Mouse (Mus musculus) liver, embryonic 12.5 days (tissue): ENCODE measurements around the gene Xpnpep2. TPM values are rescaled to one million over a fixed set of nuclear protein-coding genes. Genes with fewer than 3 reads are reported as not detected.

ENCODE experiments used
- ATAC-seq: fragments of 200-750 bp; cut with Nextera tagmentation; 2 replicates; pipeline ENCODE4 v1.8.0; 2017; ENCODE audit warnings: moderate number of reproducible peaks, mild to moderate bottlenecking, moderate library complexity
- H3K27ac ChIP-seq: fragments of 300-500 bp; sonication (generic); 2 replicates; pipeline ENCODE4 v1.5.1; 2016; ENCODE audit warnings: mild to moderate bottlenecking
- H3K27me3 ChIP-seq: fragments of 300-500 bp; sonication (generic); replicated peaks from 2 replicates; pipeline ENCODE4 v1.6.1; 2016; ENCODE audit warnings: mild to moderate bottlenecking, moderate library complexity
- H3K36me3 ChIP-seq: fragments of 300-500 bp; sonication (generic); 2 replicates; pipeline ENCODE4 v1.6.1; 2016; ENCODE audit warnings: mild to moderate bottlenecking, moderate library complexity
- H3K4me1 ChIP-seq: fragments of 300-500 bp; sonication (generic); 2 replicates; pipeline ENCODE4 v1.6.1; 2016
- H3K4me2 ChIP-seq: fragments of 300-500 bp; sonication (generic); 2 replicates; pipeline ENCODE4 v1.6.1; 2016; ENCODE audit warnings: mild to moderate bottlenecking, moderate library complexity
- H3K4me3 ChIP-seq: fragments of 300-500 bp; sonication (generic); 2 replicates; pipeline ENCODE4 v1.5.1; 2016; ENCODE audit warnings: mild to moderate bottlenecking, moderate library complexity
- H3K9ac ChIP-seq: fragments of 300-500 bp; sonication (generic); 2 replicates; pipeline ENCODE4 v1.6.1; 2016; ENCODE audit warnings: mild to moderate bottlenecking, moderate library complexity
- H3K9me3 ChIP-seq: fragments of 300-500 bp; sonication (generic); replicated peaks from 2 replicates; pipeline ENCODE4 v1.6.1; 2016; ENCODE audit warnings: mild to moderate bottlenecking, moderate library complexity
- WGBS: fragments of 180-500 bp; shearing (Covaris S2); methylation state at CpG from one replicate; pipeline ENCODE4 v1.1.7; 2016; ENCODE audit not compliant: insufficient replicate concordance; 5-methylcytosine and 5-hydroxymethylcytosine counted together
- polyA plus RNA-seq: library from polyadenylated mRNA; unstranded; fragments of >200 nt; fragmentation: Nextera tagmentation; extraction: Ambion mirVana; gene quantifications from 2 replicates; pipeline ENCODE4 v1.2.1, GENCODE M21; 2016

The Xpnpep2 gene
- polyA plus RNA-seq: 0.14 TPM in 1 of 2 replicates, not detected in the other

- Histone ChIP-seq H3K4me3 (no peak within 1 kb of the TSS), H3K4me2 (no peak within 1 kb of the TSS), H3K27me3 (peaks cover 3% of the 10 kb centered on the region; the same call in 1 of the 2 replicates), H3K36me3 (no peaks in the 10 kb centered on the region), H3K9ac (no peak within 1 kb of the TSS), H3K9me3 (no peaks in the 10 kb centered on the region), H3K27ac (no peak within 1 kb of the TSS), H3K4me1 (no peaks in the 10 kb centered on the region)
- WGBS: 52% methylated on average over 6 of the region's 6 CpGs
- ATAC-seq: no peak
Measured at GRCm38 (mm10) chrX:48108394-48109315, at the start of gene Xpnpep2. TSS of gene Xpnpep2 (plus strand) at chrX:48108725.

GRCm38 (mm10) chrX:48062481-48062880, 46.0 kb upstream of the Xpnpep2 start:
- Histone ChIP-seq H3K4me1 (no peaks in the 10 kb centered on the region), H3K4me2 (no peak overlapping the region), H3K9ac (no peak overlapping the region), H3K27me3 (no peaks in the 10 kb centered on the region; the same call in 1 of the 2 replicates), H3K4me3 (no peak overlapping the region), H3K9me3 (no peaks in the 10 kb centered on the region), H3K36me3 (no peaks in the 10 kb centered on the region), H3K27ac (no peak overlapping the region)
- no peak for ATAC-seq
- 49% methylated on average over 4 of the region's 4 CpGs for WGBS

- no peak overlapping the region for H3K9ac ChIP-seq
- no peaks in the 10 kb centered on the region for H3K36me3 ChIP-seq
- ATAC-seq: no peak
- no peaks in the 10 kb centered on the region for H3K4me1 ChIP-seq
- H3K27ac ChIP-seq: no peak overlapping the region
- no peak overlapping the region for H3K4me3 ChIP-seq
- H3K27me3 ChIP-seq: no peaks in the 10 kb centered on the region; the same call in 1 of the 2 replicates
- H3K4me2 ChIP-seq: no peak overlapping the region
- 34% methylated on average over 5 of the region's 5 CpGs for WGBS
- no peaks in the 10 kb centered on the region for H3K9me3 ChIP-seq
Measured at GRCm38 (mm10) chrX:48064166-48064853, 44.2 kb upstream of the Xpnpep2 start.

GRCm38 (mm10) chrX:48066891-48067290, 41.6 kb upstream of the Xpnpep2 start:
- ATAC-seq: no peak
- Histone ChIP-seq H3K4me2 (no peak overlapping the region), H3K36me3 (no peaks in the 10 kb centered on the region), H3K9me3 (no peaks in the 10 kb centered on the region), H3K9ac (no peak overlapping the region), H3K27ac (no peak overlapping the region), H3K27me3 (peaks cover 10% of the 10 kb centered on the region), H3K4me1 (no peaks in the 10 kb centered on the region), H3K4me3 (no peak overlapping the region)
- 66% methylated on average over 3 of the region's 3 CpGs for WGBS

GRCm38 (mm10) chrX:48071961-48072360, 36.6 kb upstream of the Xpnpep2 start:
- 40% methylated on average over 3 of the region's 3 CpGs for WGBS
- ATAC-seq: no peak
- H3K4me2 ChIP-seq: no peak overlapping the region

GRCm38 (mm10) chrX:48072401-48072800, 36.1 kb upstream of the Xpnpep2 start:
- no peak for ATAC-seq
- H3K36me3 ChIP-seq: no peaks in the 10 kb centered on the region
- no peak overlapping the region for H3K27ac ChIP-seq
- H3K4me3 ChIP-seq: no peak overlapping the region
- WGBS: 33% methylated on average over 5 of the region's 5 CpGs
- no peak overlapping the region for H3K9ac ChIP-seq
- no peaks in the 10 kb centered on the region for H3K4me1 ChIP-seq
- peaks cover 22% of the 10 kb centered on the region for H3K27me3 ChIP-seq
- H3K4me2 ChIP-seq: no peak overlapping the region
- no peaks in the 10 kb centered on the region for H3K9me3 ChIP-seq

More at GRCm38 (mm10) chrX:48071961-48072360, 36.6 kb upstream of the Xpnpep2 start:
- Histone ChIP-seq H3K36me3 (no peaks in the 10 kb centered on the region), H3K4me1 (no peaks in the 10 kb centered on the region), H3K27me3 (peaks cover 22% of the 10 kb centered on the region), H3K9ac (no peak overlapping the region), H3K4me3 (no peak overlapping the region), H3K27ac (no peak overlapping the region), H3K9me3 (no peaks in the 10 kb centered on the region)

- Histone ChIP-seq H3K27ac (no peak overlapping the region), H3K9me3 (no peaks in the 10 kb centered on the region), H3K4me3 (no peak overlapping the region), H3K36me3 (no peaks in the 10 kb centered on the region), H3K27me3 (peaks cover 22% of the 10 kb centered on the region), H3K4me2 (no peak overlapping the region), H3K9ac (no peak overlapping the region), H3K4me1 (no peaks in the 10 kb centered on the region)
- ATAC-seq: no peak
- WGBS: 75% methylated on average over 3 of the region's 3 CpGs
Measured at GRCm38 (mm10) chrX:48074691-48075090, 33.8 kb upstream of the Xpnpep2 start.

GRCm38 (mm10) chrX:48076806-48077425, 31.6 kb upstream of the Xpnpep2 start:
- Histone ChIP-seq H3K9ac (no peak overlapping the region), H3K27me3 (peaks cover 19% of the 10 kb centered on the region), H3K4me2 (no peak overlapping the region), H3K4me3 (no peak overlapping the region), H3K9me3 (no peaks in the 10 kb centered on the region), H3K4me1 (no peaks in the 10 kb centered on the region), H3K36me3 (no peaks in the 10 kb centered on the region), H3K27ac (no peak overlapping the region)
- WGBS: 64% methylated on average over 4 of the region's 4 CpGs
- ATAC-seq: no peak

- no peak overlapping the region for H3K4me3 ChIP-seq
- ATAC-seq: no peak
- no peak overlapping the region for H3K27ac ChIP-seq
- no peak overlapping the region for H3K4me2 ChIP-seq
- H3K36me3 ChIP-seq: no peaks in the 10 kb centered on the region
- 52% methylated on average over 5 of the region's 5 CpGs for WGBS
- peaks cover 7% of the 10 kb centered on the region; the same call in 1 of the 2 replicates for H3K27me3 ChIP-seq
- no peak overlapping the region for H3K9ac ChIP-seq
- H3K9me3 ChIP-seq: no peaks in the 10 kb centered on the region
- no peaks in the 10 kb centered on the region for H3K4me1 ChIP-seq
Measured at GRCm38 (mm10) chrX:48082364-48082763, 26.2 kb upstream of the Xpnpep2 start.

GRCm38 (mm10) chrX:48092129-48092528, 16.4 kb upstream of the Xpnpep2 start:
- no peak overlapping the region for H3K27ac ChIP-seq
- H3K9me3 ChIP-seq: no peaks in the 10 kb centered on the region
- ATAC-seq: no peak
- H3K4me3 ChIP-seq: no peak overlapping the region
- H3K4me2 ChIP-seq: no peak overlapping the region
- H3K9ac ChIP-seq: no peak overlapping the region
- H3K27me3 ChIP-seq: peaks cover 5% of the 10 kb centered on the region
- no peaks in the 10 kb centered on the region for H3K4me1 ChIP-seq
- 48% methylated on average over 10 of the region's 10 CpGs for WGBS
- no peaks in the 10 kb centered on the region for H3K36me3 ChIP-seq

GRCm38 (mm10) chrX:48093555-48093954, 15.0 kb upstream of the Xpnpep2 start:
- H3K9me3 ChIP-seq: no peaks in the 10 kb centered on the region
- H3K9ac ChIP-seq: no peak overlapping the region
- ATAC-seq: no peak
- no peaks in the 10 kb centered on the region for H3K36me3 ChIP-seq
- no peak overlapping the region for H3K4me3 ChIP-seq
- no peaks in the 10 kb centered on the region for H3K4me1 ChIP-seq
- no peak overlapping the region for H3K4me2 ChIP-seq
- H3K27ac ChIP-seq: no peak overlapping the region
- WGBS: 18% methylated on average over 3 of the region's 3 CpGs
- H3K27me3 ChIP-seq: peaks cover 5% of the 10 kb centered on the region

- WGBS: 55% methylated on average over 4 of the region's 4 CpGs
Measured at GRCm38 (mm10) chrX:48094658-48095057, 13.9 kb upstream of the Xpnpep2 start.

More at GRCm38 (mm10) chrX:48094658-48095057, 13.9 kb upstream of the Xpnpep2 start:
- no peak for ATAC-seq
- Histone ChIP-seq H3K4me2 (no peak overlapping the region), H3K9ac (no peak overlapping the region), H3K27ac (no peak overlapping the region), H3K4me3 (no peak overlapping the region), H3K4me1 (no peaks in the 10 kb centered on the region), H3K36me3 (no peaks in the 10 kb centered on the region), H3K27me3 (no peaks in the 10 kb centered on the region; the same call in none of the 2 replicates), H3K9me3 (no peaks in the 10 kb centered on the region)
